Mouse (Mus musculus) mouse embryonic stem cell (cell line): Measurements from ENCODE around the gene Tldc1.

Experiments used
- in situ Hi-C, 2 experiments: fragments of 300-500 bp; cut with MboI; formaldehyde crosslinking; loops; 1 replicate in 1 of 2; 3 replicates in 1 of 2; pipeline ENCODE4 v1.14.3; 2019 to 2020; ENCODE audit warnings: low sequenced_read_pairs in 2 of 2, low pct_unique_long_range_greater_than_20kb in 1 of 2, mixed read lengths in 1 of 2; ENCODE audit not compliant: unreplicated experiment in 1 of 2

The Tldc1 gene

GRCm38 (mm10) chr8:119806422-119807263 lies 28.4 kb upstream of the Tldc1 start:
- in situ Hi-C loops: no loop called here

GRCm38 (mm10) chr8:119805275-119805674 lies 27.1 kb upstream of the Tldc1 start:
- in situ Hi-C loops: no loop called here

GRCm38 (mm10) chr8:119802592-119802991 lies 24.4 kb upstream of the Tldc1 start:
- in situ Hi-C loops: no loop called here

GRCm38 (mm10) chr8:119801168-119801567 lies 23.0 kb upstream of the Tldc1 start:
- in situ Hi-C loops: no loop called here

- in situ Hi-C loops: loop anchor here in 1 of 2 experiments (5.0 kb wide), 1 partner anchor 38 kb away; no protein-coding TSS in a partner anchor
Measured at GRCm38 (mm10) chr8:119798965-119799264, 20.7 kb upstream of the Tldc1 start.

- in situ Hi-C loops: loop anchor here in 1 of 2 experiments (5.0 kb wide), 1 partner anchor 39 kb away; no protein-coding TSS in a partner anchor
Measured at GRCm38 (mm10) chr8:119798170-119798964, 20.2 kb upstream of the Tldc1 start.

- in situ Hi-C loops: loop anchor here in 1 of 2 experiments (5.0 kb wide), 1 partner anchor 42 kb away; no protein-coding TSS in a partner anchor
Measured at GRCm38 (mm10) chr8:119795651-119796050, 17.4 kb upstream of the Tldc1 start.

- in situ Hi-C loops: loop anchor here in 1 of 2 experiments (5.0 kb wide), 1 partner anchor 43 kb away; no protein-coding TSS in a partner anchor
Measured at GRCm38 (mm10) chr8:119794689-119795088, 16.5 kb upstream of the Tldc1 start.

- in situ Hi-C loops: no loop called here
Measured at GRCm38 (mm10) chr8:119791804-119792704, 13.8 kb upstream of the Tldc1 start.

GRCm38 (mm10) chr8:119789581-119789980 lies 11.4 kb upstream of the Tldc1 start:
- in situ Hi-C loops: loop anchor here in 1 of 2 experiments (10.0 kb wide), 1 partner anchor 55 kb away; the partner anchor contains the start of gene Cotl1

- in situ Hi-C loops: loop anchor here in 1 of 2 experiments (10.0 kb wide), 1 partner anchor 56 kb away; the partner anchor contains the start of gene Cotl1
Measured at GRCm38 (mm10) chr8:119788607-119789381, 10.6 kb upstream of the Tldc1 start.

- in situ Hi-C loops: loop anchor here in 1 of 2 experiments (10.0 kb wide), 1 partner anchor 57 kb away; the partner anchor contains the start of gene Cotl1
Measured at GRCm38 (mm10) chr8:119787341-119787740, 9.1 kb upstream of the Tldc1 start.

GRCm38 (mm10) chr8:119786871-119787270 lies 8.7 kb upstream of the Tldc1 start:
- in situ Hi-C loops: loop anchor here in 1 of 2 experiments (10.0 kb wide), 1 partner anchor 58 kb away; the partner anchor contains the start of gene Cotl1

GRCm38 (mm10) chr8:119785764-119786405 lies 7.7 kb upstream of the Tldc1 start:
- in situ Hi-C loops: loop anchor here in 1 of 2 experiments (10.0 kb wide), 1 partner anchor 59 kb away; the partner anchor contains the start of gene Cotl1

- in situ Hi-C loops: loop anchor here in 1 of 2 experiments (10.0 kb wide), 1 partner anchor 60 kb away; the partner anchor contains the start of gene Cotl1
Measured at GRCm38 (mm10) chr8:119784676-119785075, 6.5 kb upstream of the Tldc1 start.

GRCm38 (mm10) chr8:119784141-119784574 lies 5.9 kb upstream of the Tldc1 start:
- in situ Hi-C loops: loop anchor here in 1 of 2 experiments (10.0 kb wide), 1 partner anchor 61 kb away; the partner anchor contains the start of gene Cotl1
